Mouse (Mus musculus): Measurements from ENCODE around the gene Olfr1276.

The Olfr1276 gene

GRCm38 (mm10) chr2:111254216-111254615 is at the start of gene Olfr1276:
Olfr1276 (plus strand) TSS chr2:111254516.
- no peak for DNase-seq

- no peak for DNase-seq
These were observed 24.8 kb upstream of the Olfr1276 start, which contains the start of gene 4930430A15Rik for GRCm38 (mm10) chr2:111229502-111229901. 4930430A15Rik (minus strand) TSS chr2:111229602.

- DNase-seq: no peak
These were observed 19.1 kb upstream of the Olfr1276 start, which contains the start of gene Olfr1275 for GRCm38 (mm10) chr2:111235186-111235585. Olfr1275 (minus strand) TSS chr2:111235286.

GRCm38 (mm10) chr2:111274006-111274405 is 19.7 kb downstream of the Olfr1276 start, which contains the start of gene Olfr1277:
Olfr1277 (minus strand) TSS chr2:111274106.
- no peak for DNase-seq

- DNase-seq: no peak
These were observed 35.5 kb downstream of the Olfr1276 start, which contains the start of gene Olfr1278 for GRCm38 (mm10) chr2:111289836-111290235. Olfr1278 (plus strand) TSS chr2:111290136.

GRCm38 (mm10) chr2:111298541-111298940 is 44.2 kb downstream of the Olfr1276 start:
- DNase-seq: no peak

GRCm38 (mm10) chr2:111300374-111300773 is 46.1 kb downstream of the Olfr1276 start, which contains the start of gene Olfr1279:
Olfr1279 (plus strand) TSS chr2:111300635.
- no peak for DNase-seq

All from cerebellum, adult 11 months (tissue).